Comparison of ENCODE assay signal across 29 mouse cellular contexts in genomic region chr19:42678191-42678590, GRCm38 (mm10).
A peak's percentile ranks its signal among the peaks of the same experiment; 100 is the strongest.
DNase-seq lines count a peak whose midpoint lies in the region; ATAC-seq and TF ChIP-seq lines count a peak whose summit lies in the region.
"Had no signal": no experiment of that assay in that cellular context is flagged by ENCODE, and none has a peak within 500 bp of the region (broad histone marks: within the 10 kb centered on the region; RNA-seq: fewer than 3 reads in every experiment).

No protein-coding gene starts in this region.

- peaks cover 3% of the 10 kb centered on the region; the same call in 1 of the 2 replicates for H3K4me1 ChIP-seq in kidney, adult 2 months (ENCODE audit: control insufficient read depth, insufficient read depth, low read length)
- 0 out of 2 replicates have a peak, but pooled peaks cover 1% of the 10 kb centered on the region for H3K4me1 ChIP-seq in kidney, embryonic 14.5 days (ENCODE audit: control insufficient read depth, insufficient read depth, low read length)
- no peaks in the 10 kb centered on the region for H3K4me1 ChIP-seq in lung, embryonic 14.5 days (ENCODE audit: insufficient read depth)
- no peaks in the 10 kb centered on the region for H3K4me1 ChIP-seq in lung, adult 2 months (ENCODE audit: control insufficient read depth, insufficient read depth, low read length)
- H3K4me1 ChIP-seq: embryonic facial prominence, embryonic 13.5 days; liver, embryonic 15.5 days had no signal

- peak; percentile 75 for DNase-seq in kidney, adult 2 months
- peak; percentile 47 for DNase-seq in lung, embryonic 14.5 days
- no peak for DNase-seq in lung, adult 2 months
- peak; percentile 73 for DNase-seq in kidney, postnatal 14 days
- peak; percentile 19 for DNase-seq in lung, postnatal 36 days
- DNase-seq in embryo, embryonic 10.5 days (ENCODE audit: low spot score): no peak
- DNase-seq: adrenal gland, postnatal 10 days; cerebellum, adult 11 months; cerebellum, adult 9-10 months; cerebellum, postnatal 36 days; gastrocnemius, adult 2 months; gastrocnemius, postnatal 36 days; heart, adult 18-20 months; heart, postnatal 36 days; layer of hippocampus, postnatal 36 days; left cerebral cortex, postnatal 4 days; midbrain, embryonic 14.5 days; retina, postnatal 1 day; right cerebral cortex, postnatal 14 days; thymus, postnatal 4 days had no signal

- no peak overlapping the region for H3K4me2 ChIP-seq in kidney, embryonic 14.5 days (replicated peaks; ENCODE audit: low read depth, low read length)
- no peak overlapping the region for H3K4me2 ChIP-seq in lung, embryonic 14.5 days
- H3K4me2 ChIP-seq: embryonic facial prominence, embryonic 13.5 days; forebrain, embryonic 15.5 days; heart, embryonic 11.5 days; hindbrain, embryonic 13.5 days; liver, embryonic 15.5 days had no signal

- no peak for TF ChIP-seq POLR2A in kidney, adult 2 months (IDR thresholded peaks at IDR 0.05; ENCODE audit: low read depth, low read length)
- no peak for TF ChIP-seq POLR2A in lung, adult 2 months (IDR thresholded peaks at IDR 0.05; ENCODE audit: borderline replicate concordance, extremely low read depth, low read depth, low read length)

- TF ChIP-seq CTCF in kidney, adult 2 months (conservative IDR thresholded peaks at IDR 0.05; ENCODE audit: insufficient read depth, insufficient read length, low read depth, low read length): no peak
- no peak for TF ChIP-seq CTCF in lung, embryonic 14.5 days (IDR thresholded peaks at IDR 0.05; ENCODE audit: low read depth)
- no peak for TF ChIP-seq CTCF in lung, adult 2 months (IDR thresholded peaks at IDR 0.05; ENCODE audit: insufficient read depth, low read length)

- no peak overlapping the region for H3K9ac ChIP-seq in kidney, embryonic 14.5 days (ENCODE audit: low read depth, low read length)
- no peak overlapping the region for H3K9ac ChIP-seq in lung, embryonic 14.5 days
- H3K9ac ChIP-seq: embryonic facial prominence, embryonic 13.5 days; forebrain, embryonic 15.5 days; hindbrain, embryonic 13.5 days; liver, embryonic 15.5 days had no signal

- 33% methylated on average over 10 of the region's 10 CpGs for WGBS in kidney, adult 2 months
- 39% methylated on average over 10 of the region's 10 CpGs for WGBS in kidney, embryonic 14.5 days
- WGBS in lung, embryonic 14.5 days: 34% methylated on average over 10 of the region's 10 CpGs
- WGBS in lung, adult 2 months: 47% methylated on average over 10 of the region's 10 CpGs

- no peaks in the 10 kb centered on the region for H3K9me3 ChIP-seq in kidney, embryonic 14.5 days (ENCODE audit: control insufficient read depth, low read length)
- no peaks in the 10 kb centered on the region for H3K9me3 ChIP-seq in lung, embryonic 14.5 days (ENCODE audit: low read depth, low read length)
- H3K9me3 ChIP-seq: embryonic facial prominence, embryonic 13.5 days; forebrain, embryonic 10.5 days; forebrain, embryonic 15.5 days; G1E; hindbrain, embryonic 13.5 days; liver, embryonic 15.5 days had no signal

- no peaks in the 10 kb centered on the region for H3K27me3 ChIP-seq in kidney, adult 2 months (replicated peaks; ENCODE audit: control insufficient read depth, insufficient read depth, low read length)
- no peaks in the 10 kb centered on the region for H3K27me3 ChIP-seq in kidney, embryonic 14.5 days (ENCODE audit: control insufficient read depth, insufficient read depth, low read length)
- H3K27me3 ChIP-seq in lung, embryonic 14.5 days (ENCODE audit: insufficient read depth, low read length): no peaks in the 10 kb centered on the region
- H3K27me3 ChIP-seq: embryonic facial prominence, embryonic 13.5 days; forebrain, embryonic 15.5 days; liver, embryonic 15.5 days had no signal

- no peaks in the 10 kb centered on the region for H3K36me3 ChIP-seq in kidney, adult 2 months (ENCODE audit: control insufficient read depth, insufficient read depth, low read length)
- no peaks in the 10 kb centered on the region for H3K36me3 ChIP-seq in kidney, embryonic 14.5 days (ENCODE audit: control insufficient read depth, insufficient read depth, low read length)
- H3K36me3 ChIP-seq in lung, embryonic 14.5 days (ENCODE audit: insufficient read depth): no peaks in the 10 kb centered on the region
- H3K36me3 ChIP-seq: embryonic facial prominence, embryonic 13.5 days; forebrain, embryonic 10.5 days; forebrain, embryonic 15.5 days; G1E; hindbrain, embryonic 13.5 days; liver, embryonic 15.5 days had no signal

- ATAC-seq in kidney, embryonic 14.5 days (ENCODE audit: low FRiP score, low TSS enrichment): no peak
- no peak for ATAC-seq in lung, embryonic 14.5 days (ENCODE audit: insufficient read depth)
- ATAC-seq: forebrain, embryonic 15.5 days; intestine, embryonic 16.5 days had no signal

- no peak overlapping the region for H3K4me3 ChIP-seq in kidney, adult 2 months (ENCODE audit: insufficient read depth, low read depth, low read length)
- no peak overlapping the region for H3K4me3 ChIP-seq in kidney, embryonic 14.5 days (ENCODE audit: low read length)
- no peak overlapping the region for H3K4me3 ChIP-seq in lung, embryonic 14.5 days (ENCODE audit: low read depth, low read length)
- H3K4me3 ChIP-seq in lung, adult 2 months (replicated peaks; ENCODE audit: extremely low read depth, low read depth, low read length): no peak overlapping the region
- H3K4me3 ChIP-seq: embryonic facial prominence, embryonic 13.5 days; forebrain, embryonic 10.5 days; forebrain, embryonic 15.5 days; gastrocnemius, adult 2 months; hindbrain, embryonic 13.5 days; liver, embryonic 15.5 days had no signal

- H3K27ac ChIP-seq in kidney, adult 2 months (ENCODE audit: insufficient read depth, low read depth, low read length): no peak overlapping the region
- H3K27ac ChIP-seq in kidney, embryonic 14.5 days (ENCODE audit: low read depth, low read length): no peak overlapping the region
- no peak overlapping the region for H3K27ac ChIP-seq in lung, embryonic 14.5 days (ENCODE audit: low read depth)
- H3K27ac ChIP-seq: embryonic facial prominence, embryonic 13.5 days; forebrain, embryonic 10.5 days; forebrain, embryonic 15.5 days; gastrocnemius, adult 2 months; hindbrain, embryonic 13.5 days; liver, embryonic 15.5 days had no signal

Comparison
In these comparisons a context has a peak if more than half of its experiments do, and no peak if none do; other contexts are left out.
1. DNase-seq: peak in kidney, adult 2 months (single experiment), lung, embryonic 14.5 days (single experiment), kidney, postnatal 14 days (single experiment) and lung, postnatal 36 days (single experiment); none in lung, adult 2 months (single experiment) and embryo, embryonic 10.5 days (single experiment).